Mouse (Mus musculus): Measurements from ENCODE around the gene Gls.
A peak's percentile ranks its signal among the peaks of the same experiment; 100 is the strongest.

The Gls gene

DNA sequence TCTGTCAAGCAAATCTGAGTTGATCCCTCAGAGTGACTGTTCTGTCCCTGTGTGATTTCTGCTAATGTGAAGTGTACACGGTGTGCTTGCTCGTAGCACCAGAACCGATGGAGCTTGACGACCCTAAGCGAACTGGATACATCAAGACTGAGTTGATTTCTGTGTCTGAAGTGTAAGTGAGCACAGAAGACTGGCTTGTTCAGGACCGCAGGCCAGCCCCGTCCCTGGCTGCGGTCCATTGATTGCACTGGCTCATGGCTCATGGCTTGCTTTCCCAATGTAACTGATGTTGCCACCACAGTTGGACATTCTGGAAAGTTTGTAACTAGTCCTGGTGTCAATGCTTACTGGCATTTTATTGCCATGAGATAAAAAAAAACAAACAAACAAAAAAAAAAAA, 78.1 kb downstream of the Gls start:
- DNase-seq, result no peak

DNA sequence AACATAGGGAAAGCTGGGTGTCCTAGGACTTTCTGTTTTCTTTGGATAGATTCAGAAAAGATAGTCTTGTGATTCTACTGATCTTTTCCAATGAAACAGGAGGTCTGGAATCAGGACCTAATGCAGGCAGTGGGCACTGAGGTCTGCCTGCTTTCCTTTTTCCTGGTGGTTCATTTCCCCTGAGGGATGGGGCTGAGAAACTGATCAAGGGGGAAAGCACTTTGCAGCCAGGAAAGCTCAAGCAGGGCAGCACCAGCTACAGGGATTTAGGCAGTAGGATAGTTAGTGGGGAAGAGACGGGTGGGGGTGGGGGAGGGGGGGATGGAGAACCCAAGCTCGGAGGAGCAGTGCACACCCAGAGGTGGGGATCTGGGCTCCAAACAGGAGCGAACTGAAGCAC, 80.1 kb downstream of the Gls start:
- DNase-seq, result no peak

GRCm38 (mm10) chr1:52152369-52152768, 80.7 kb downstream of the Gls start:
- no peak for DNase-seq

- no peak for DNase-seq
Observed at GRCm38 (mm10) chr1:52151166-52151565, 81.9 kb downstream of the Gls start.

- peak in 1 of 2 experiments; percentile 51 for DNase-seq
Observed at GRCm38 (mm10) chr1:52150676-52151075, 82.4 kb downstream of the Gls start.

DNA sequence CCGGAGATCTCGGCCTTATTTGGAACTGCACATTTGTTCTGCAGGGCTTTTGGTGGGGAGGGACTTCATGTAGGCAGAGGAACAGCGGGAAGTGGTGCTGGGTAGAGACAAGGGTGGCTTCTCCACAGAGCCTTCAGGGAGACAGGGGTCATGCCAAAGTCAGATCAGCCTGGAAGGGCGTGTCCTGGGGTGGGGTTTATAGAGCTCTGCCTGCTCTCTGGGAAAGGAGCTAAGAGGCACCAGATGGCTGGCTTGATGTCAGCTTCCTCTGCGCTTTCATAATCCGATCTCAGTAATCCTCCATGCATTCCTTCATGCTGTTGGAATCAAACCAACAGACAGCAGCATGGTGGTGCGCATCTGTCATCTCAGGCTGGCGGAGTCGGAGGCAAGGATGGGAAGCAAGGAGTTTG, 83.1 kb downstream of the Gls start:
- peak; percentile 80 to 89 for DNase-seq

DNA sequence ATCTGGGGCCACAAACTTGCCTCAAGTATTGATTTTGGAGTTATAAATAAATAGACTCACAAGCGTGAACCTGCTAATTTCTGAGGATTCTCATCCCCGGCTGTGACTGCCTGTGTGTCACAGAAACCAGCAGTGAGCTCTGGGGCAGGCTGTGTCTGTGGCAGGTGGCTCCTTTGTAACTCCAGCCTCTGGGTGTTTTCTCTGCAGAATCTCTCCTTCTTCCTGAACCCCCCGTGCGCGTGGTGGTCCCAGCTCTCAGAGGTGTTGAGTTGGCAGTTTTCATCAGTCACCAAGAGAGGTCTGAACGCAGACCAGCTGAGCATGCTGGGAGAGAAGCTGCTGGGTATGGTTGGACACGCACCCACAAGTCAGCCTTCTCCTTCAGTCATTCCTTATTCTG, 84.3 kb downstream of the Gls start:
- DNase-seq, result no peak

DNA sequence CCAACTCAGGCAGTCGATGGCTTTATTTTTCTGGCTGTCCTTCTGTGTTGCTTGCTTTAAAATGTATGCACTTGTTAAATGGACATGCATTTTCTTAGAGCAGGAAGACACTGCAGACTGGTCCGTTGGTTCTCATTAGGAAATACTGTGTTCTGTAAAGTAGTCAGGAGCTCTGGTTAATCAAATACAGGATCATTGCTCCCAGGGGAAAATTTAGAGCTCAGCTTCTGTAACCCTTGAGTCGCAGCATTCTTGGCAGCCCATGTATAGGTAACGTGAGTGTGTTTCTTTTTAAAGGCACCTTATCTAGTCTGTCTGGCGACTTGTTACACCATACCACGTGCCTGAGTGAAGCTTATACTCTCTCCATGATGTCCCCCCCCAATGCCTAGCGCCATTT, 84.9 kb downstream of the Gls start:
- DNase-seq, result no peak

DNA sequence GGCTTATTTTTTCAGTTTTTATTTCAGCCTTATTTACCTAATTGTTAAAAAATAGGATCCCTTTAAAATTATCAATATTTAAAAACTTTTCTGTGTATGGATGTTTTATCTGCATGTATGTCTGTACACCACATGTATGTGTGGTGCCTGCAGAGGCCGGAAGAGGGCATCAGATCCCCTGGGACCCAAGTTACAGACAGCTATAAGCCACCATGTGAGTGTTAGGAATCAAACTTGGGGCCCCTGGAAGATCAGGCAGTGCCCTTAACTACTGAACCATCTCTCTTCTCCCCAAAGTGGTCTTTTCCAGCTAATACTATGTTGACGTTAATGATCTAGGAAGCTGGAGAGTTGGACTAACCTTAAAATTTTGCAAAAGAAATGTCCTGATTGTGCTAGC, 85.6 kb downstream of the Gls start:
- DNase-seq, result no peak

GRCm38 (mm10) chr1:52146214-52146970, 86.6 kb downstream of the Gls start:
- DNase-seq, result peak; percentile 80

GRCm38 (mm10) chr1:52144907-52145306, 88.1 kb downstream of the Gls start:
- no peak for DNase-seq

GRCm38 (mm10) chr1:52143596-52144156, 89.4 kb downstream of the Gls start:
- no peak for DNase-seq

DNA sequence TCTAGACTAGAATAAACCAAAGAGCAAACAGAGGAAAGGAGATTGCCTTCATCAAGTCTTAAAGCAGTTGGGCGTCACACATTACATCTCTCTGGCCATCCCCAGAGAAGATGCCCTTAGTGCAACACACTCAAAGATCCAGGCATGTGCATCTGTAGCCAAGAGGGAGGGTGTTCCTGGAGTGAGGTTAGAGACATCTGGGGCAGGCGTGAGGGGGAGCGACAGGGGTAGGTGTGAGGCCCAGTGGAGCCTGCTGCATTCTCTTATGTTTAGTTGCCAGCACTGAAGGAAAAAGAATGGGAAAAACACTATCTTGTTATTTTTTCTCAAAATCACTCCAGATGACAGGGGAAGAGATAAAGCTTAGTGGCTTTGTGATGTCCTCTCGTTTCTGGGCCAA, 89.8 kb downstream of the Gls start:
- no peak for DNase-seq

GRCm38 (mm10) chr1:52142117-52142516, 90.9 kb downstream of the Gls start:
- DNase-seq, result no peak

GRCm38 (mm10) chr1:52141482-52141881, 91.5 kb downstream of the Gls start:
- no peak for DNase-seq

DNA sequence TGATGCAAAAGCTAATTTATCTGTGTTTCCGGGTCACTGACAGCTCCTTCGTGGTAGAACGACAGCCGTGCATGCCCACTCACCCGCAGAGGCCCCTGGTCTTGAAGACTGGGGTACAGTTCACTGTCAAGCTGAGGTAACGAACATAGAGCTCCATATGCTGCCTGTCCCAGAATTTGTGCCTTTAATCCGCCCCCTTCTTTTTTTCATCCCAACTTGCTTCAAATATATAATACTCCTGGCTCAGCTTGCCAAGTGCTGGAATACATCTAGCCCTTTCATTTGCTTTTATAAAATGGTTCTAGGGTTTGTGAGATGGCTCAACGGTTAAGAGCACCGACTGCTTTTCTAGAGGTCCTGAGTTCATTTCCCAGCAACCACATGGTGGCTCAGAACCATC, 92.5 kb downstream of the Gls start:
- no peak for DNase-seq

DNA sequence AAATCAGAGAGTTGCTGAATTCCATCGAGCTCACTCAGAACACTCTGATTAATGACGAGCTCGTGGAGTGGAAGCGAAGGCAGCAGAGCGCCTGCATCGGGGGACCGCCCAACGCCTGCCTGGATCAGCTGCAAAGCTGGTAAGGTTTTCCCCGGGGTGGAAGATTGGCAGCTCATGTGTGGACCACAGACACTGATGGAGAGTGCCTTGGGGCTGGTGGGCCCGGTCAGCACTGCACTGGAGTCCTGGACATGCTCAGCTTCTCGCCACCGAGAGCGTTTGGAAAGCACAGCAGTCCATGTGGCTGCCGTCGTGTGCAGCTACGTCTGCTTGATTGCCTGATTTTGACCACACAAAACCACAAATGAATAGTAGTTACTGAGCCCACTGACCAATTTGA, 95.7 kb downstream of the Gls start:
- no peak for DNase-seq

DNA sequence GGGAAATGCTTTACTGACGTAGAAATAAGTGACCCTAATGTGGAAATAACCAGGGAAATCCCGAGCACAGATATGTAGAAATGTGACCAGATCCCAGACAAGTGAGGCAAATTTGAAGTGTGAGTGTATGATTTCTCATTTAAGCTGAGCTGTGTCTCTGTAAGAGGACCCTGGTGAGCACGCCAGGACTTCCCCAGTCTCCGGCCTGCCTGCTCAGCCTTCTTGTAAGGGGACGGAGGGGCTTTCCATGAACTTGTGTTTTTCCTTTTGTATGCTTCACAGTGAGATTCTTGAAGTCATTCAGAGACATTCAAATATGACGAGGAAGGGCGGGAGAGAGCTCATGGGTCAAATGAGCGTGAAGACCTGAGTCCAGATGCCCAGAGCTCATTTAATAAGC, 99.8 kb downstream of the Gls start:
- no peak for DNase-seq

- DNase-seq, result no peak
Observed at GRCm38 (mm10) chr1:52131787-52132377, 101.2 kb downstream of the Gls start.

DNA sequence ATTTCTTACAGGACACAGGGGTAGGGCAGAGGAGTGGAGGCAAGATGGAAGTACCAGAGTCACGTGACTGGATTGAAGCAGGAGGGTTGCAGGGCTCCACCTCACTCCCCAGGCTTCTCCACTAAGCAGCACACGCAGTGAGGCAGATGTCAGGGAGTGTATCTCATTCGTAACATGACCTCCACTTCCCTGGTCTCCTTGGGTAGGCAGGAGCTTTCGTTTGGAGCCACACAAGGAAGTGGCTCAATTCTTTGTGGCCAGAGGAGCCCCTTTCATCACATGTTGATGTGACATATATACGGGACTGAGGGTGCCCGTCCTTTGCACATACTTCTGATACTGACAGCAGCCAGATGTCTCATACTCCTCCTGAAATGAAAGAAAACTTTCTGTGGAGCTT, 103.2 kb downstream of the Gls start:
- DNase-seq, result no peak

GRCm38 (mm10) chr1:52127350-52127749, 105.7 kb downstream of the Gls start:
- no peak for DNase-seq

DNA sequence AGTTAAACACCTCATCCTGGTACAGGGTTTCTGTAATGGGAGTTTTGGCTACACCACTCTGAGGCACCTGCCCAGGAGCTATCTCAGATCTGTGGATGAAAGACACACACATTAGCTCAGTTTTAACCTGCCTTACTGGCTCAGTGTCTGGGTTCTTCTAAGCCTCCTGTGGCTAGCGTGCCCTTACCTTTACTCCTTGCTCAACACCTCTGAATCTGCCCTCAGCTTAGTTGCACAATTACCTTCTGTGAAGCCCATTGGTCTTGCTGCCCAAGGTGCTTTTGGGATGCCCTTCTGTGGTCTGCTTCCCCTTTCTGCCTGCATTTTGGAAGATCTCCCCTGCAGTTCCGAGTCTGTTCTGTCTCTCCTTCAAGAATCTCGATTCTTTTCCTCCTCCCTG, 108.2 kb downstream of the Gls start:
- DNase-seq, result no peak

DNA sequence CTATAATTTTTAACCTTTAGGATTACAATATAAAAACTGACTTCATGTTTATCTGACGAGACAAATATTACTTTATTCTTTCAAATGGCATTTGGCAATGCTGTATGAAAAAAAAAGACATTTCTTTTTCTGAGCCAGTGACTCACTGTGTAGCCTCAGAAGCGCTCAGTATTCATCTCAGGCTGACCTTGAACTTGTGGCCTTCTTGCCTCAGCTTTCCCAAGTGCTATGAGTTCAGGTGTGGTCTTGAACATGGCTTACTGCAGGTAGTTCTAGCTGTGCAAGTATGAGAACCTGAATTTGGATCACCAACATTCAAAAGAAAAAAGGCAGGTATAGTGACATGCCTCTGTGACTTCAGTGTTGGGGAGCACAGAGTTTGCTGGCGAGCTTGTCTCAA, 112.0 kb downstream of the Gls start:
- DNase-seq, result no peak

- no peak for DNase-seq
Observed at GRCm38 (mm10) chr1:52120191-52120590, 112.8 kb downstream of the Gls start.

GRCm38 (mm10) chr1:52119691-52120090, 113.3 kb downstream of the Gls start:
- peak in 1 of 2 experiments; percentile 16 for DNase-seq

Measured in cerebellum, adult 18-20 months (tissue).